Comparison of ENCODE assay signal across 20 mouse cellular contexts in genomic region chr13:100943206-100943848, GRCm38 (mm10).
A peak's percentile ranks its signal among the peaks of the same experiment; 100 is the strongest.
DNase-seq lines count a peak whose midpoint lies in the region; ATAC-seq and TF ChIP-seq lines count a peak whose summit lies in the region.
"Had no signal": no experiment of that assay in that cellular context is flagged by ENCODE, and none has a peak within 500 bp of the region (broad histone marks: within the 10 kb centered on the region; RNA-seq: fewer than 3 reads in every experiment).

No protein-coding gene starts in this region.

- TF ChIP-seq CTCF in hindbrain, postnatal 0 days (IDR thresholded peaks at IDR 0.05; ENCODE audit: low read depth): no peak

- no peaks in the 10 kb centered on the region for H3K27me3 ChIP-seq in kidney, embryonic 14.5 days (ENCODE audit: control insufficient read depth, insufficient read depth, low read length)
- no peaks in the 10 kb centered on the region for H3K27me3 ChIP-seq in embryonic facial prominence, embryonic 10.5 days (replicated peaks; ENCODE audit: low read depth, poor library complexity, severe bottlenecking)
- H3K27me3 ChIP-seq in embryonic facial prominence, embryonic 13.5 days: no peaks in the 10 kb centered on the region
- H3K27me3 ChIP-seq in limb, embryonic 12.5 days: peaks cover 5% of the 10 kb centered on the region; the same call in 1 of the 2 replicates
- no peaks in the 10 kb centered on the region for H3K27me3 ChIP-seq in midbrain, embryonic 15.5 days (replicated peaks)
- no peaks in the 10 kb centered on the region for H3K27me3 ChIP-seq in hindbrain, postnatal 0 days (ENCODE audit: insufficient read depth, low read length)
- H3K27me3 ChIP-seq: forebrain, embryonic 15.5 days; heart, embryonic 13.5 days; liver, embryonic 12.5 days had no signal

- 19% methylated on average over 5 of the region's 5 CpGs for WGBS in kidney, embryonic 14.5 days
- 31% methylated on average over 5 of the region's 5 CpGs for WGBS in embryonic facial prominence, embryonic 10.5 days
- WGBS in embryonic facial prominence, embryonic 13.5 days: 11% methylated on average over 5 of the region's 5 CpGs
- WGBS in limb, embryonic 12.5 days: 7% methylated on average over 5 of the region's 5 CpGs
- WGBS in midbrain, embryonic 15.5 days: 43% methylated on average over 5 of the region's 5 CpGs
- 61% methylated on average over 5 of the region's 5 CpGs for WGBS in hindbrain, postnatal 0 days

- peak overlapping the region; percentile 26; the same call in 1 of the 2 replicates for H3K27ac ChIP-seq in kidney, embryonic 14.5 days (ENCODE audit: low read depth, low read length)
- no peak overlapping the region for H3K27ac ChIP-seq in embryonic facial prominence, embryonic 10.5 days (replicated peaks)
- H3K27ac ChIP-seq in embryonic facial prominence, embryonic 13.5 days: peak overlapping the region; percentile 72
- H3K27ac ChIP-seq in limb, embryonic 12.5 days: peak overlapping the region; percentile 85
- H3K27ac ChIP-seq in midbrain, embryonic 15.5 days: no peak overlapping the region
- no peak overlapping the region for H3K27ac ChIP-seq in hindbrain, postnatal 0 days
- H3K27ac ChIP-seq: forebrain, embryonic 15.5 days; heart, embryonic 13.5 days; liver, embryonic 12.5 days; midbrain, embryonic 10.5 days had no signal

- 0 out of 2 replicates have a peak, but pooled peaks cover 5% of the 10 kb centered on the region for H3K4me1 ChIP-seq in kidney, embryonic 14.5 days (ENCODE audit: control insufficient read depth, insufficient read depth, low read length)
- peaks cover 5% of the 10 kb centered on the region for H3K4me1 ChIP-seq in embryonic facial prominence, embryonic 10.5 days
- H3K4me1 ChIP-seq in embryonic facial prominence, embryonic 13.5 days: peaks cover 6% of the 10 kb centered on the region
- peaks cover 13% of the 10 kb centered on the region for H3K4me1 ChIP-seq in limb, embryonic 12.5 days (replicated peaks)
- H3K4me1 ChIP-seq in midbrain, embryonic 15.5 days: no peaks in the 10 kb centered on the region
- no peaks in the 10 kb centered on the region for H3K4me1 ChIP-seq in hindbrain, postnatal 0 days (ENCODE audit: insufficient read depth, low read length)
- H3K4me1 ChIP-seq: forebrain, embryonic 15.5 days; liver, embryonic 12.5 days; midbrain, embryonic 10.5 days had no signal

- H3K4me2 ChIP-seq in kidney, embryonic 14.5 days (replicated peaks; ENCODE audit: low read depth, low read length): no peak overlapping the region
- no peak overlapping the region for H3K4me2 ChIP-seq in embryonic facial prominence, embryonic 13.5 days
- no peak overlapping the region for H3K4me2 ChIP-seq in limb, embryonic 12.5 days
- H3K4me2 ChIP-seq in midbrain, embryonic 15.5 days: no peak overlapping the region
- no peak overlapping the region for H3K4me2 ChIP-seq in hindbrain, postnatal 0 days (ENCODE audit: low read depth, low read length)
- H3K4me2 ChIP-seq: forebrain, embryonic 15.5 days; heart, embryonic 13.5 days; liver, embryonic 12.5 days had no signal

- no peak for DNase-seq in kidney, adult 11 months
- peak; percentile 27 for DNase-seq in embryonic facial prominence, embryonic 10.5 days (ENCODE audit: low spot score)
- DNase-seq in adrenal gland, postnatal 10 days: no peak
- no peak for DNase-seq in hindbrain, postnatal 0 days (ENCODE audit: low spot score)
- DNase-seq: cerebellum, adult 11-12 months; cerebellum, postnatal 10 days; gastrocnemius, postnatal 14 days; heart, adult 18-20 months; heart, postnatal 14 days; kidney, postnatal 10 days; lung, adult 18-20 months; lung, postnatal 10 days had no signal

- H3K36me3 ChIP-seq in kidney, embryonic 14.5 days (ENCODE audit: control insufficient read depth, insufficient read depth, low read length): no peaks in the 10 kb centered on the region
- no peaks in the 10 kb centered on the region for H3K36me3 ChIP-seq in embryonic facial prominence, embryonic 10.5 days (replicated peaks)
- H3K36me3 ChIP-seq in embryonic facial prominence, embryonic 13.5 days: no peaks in the 10 kb centered on the region
- H3K36me3 ChIP-seq in limb, embryonic 12.5 days: no peaks in the 10 kb centered on the region
- no peaks in the 10 kb centered on the region for H3K36me3 ChIP-seq in midbrain, embryonic 15.5 days (replicated peaks)
- H3K36me3 ChIP-seq in hindbrain, postnatal 0 days (ENCODE audit: insufficient read depth, low read length): no peaks in the 10 kb centered on the region
- H3K36me3 ChIP-seq: forebrain, embryonic 15.5 days; heart, embryonic 13.5 days; liver, embryonic 12.5 days; midbrain, embryonic 10.5 days had no signal

- peak; percentile 75; the same call in 1 of the 2 replicates for ATAC-seq in kidney, embryonic 14.5 days (ENCODE audit: low FRiP score, low TSS enrichment)
- ATAC-seq in embryonic facial prominence, embryonic 13.5 days (ENCODE audit: insufficient number of reproducible peaks, insufficient read depth, low FRiP score, low TSS enrichment, low read depth): peak; percentile 56; the same call in 1 of the 2 replicates
- ATAC-seq in limb, embryonic 12.5 days (ENCODE audit: insufficient number of reproducible peaks, insufficient read depth, low FRiP score, low TSS enrichment, low read depth): peak; percentile 91
- ATAC-seq in midbrain, embryonic 15.5 days (replicated peaks): no peak
- ATAC-seq in hindbrain, postnatal 0 days: no peak
- ATAC-seq: forebrain, embryonic 15.5 days; liver, embryonic 12.5 days had no signal

- no peak overlapping the region for H3K4me3 ChIP-seq in kidney, embryonic 14.5 days (ENCODE audit: low read length)
- H3K4me3 ChIP-seq in embryonic facial prominence, embryonic 10.5 days: no peak overlapping the region
- H3K4me3 ChIP-seq in embryonic facial prominence, embryonic 13.5 days: no peak overlapping the region
- H3K4me3 ChIP-seq in limb, embryonic 12.5 days (replicated peaks): no peak overlapping the region
- no peak overlapping the region for H3K4me3 ChIP-seq in midbrain, embryonic 15.5 days
- H3K4me3 ChIP-seq in hindbrain, postnatal 0 days (ENCODE audit: low read length): no peak overlapping the region
- H3K4me3 ChIP-seq: forebrain, embryonic 15.5 days; heart, embryonic 13.5 days; liver, embryonic 12.5 days; midbrain, embryonic 10.5 days had no signal

- no peaks in the 10 kb centered on the region for H3K9me3 ChIP-seq in kidney, embryonic 14.5 days (ENCODE audit: control insufficient read depth, low read length)
- no peaks in the 10 kb centered on the region for H3K9me3 ChIP-seq in embryonic facial prominence, embryonic 10.5 days
- H3K9me3 ChIP-seq in embryonic facial prominence, embryonic 13.5 days: no peaks in the 10 kb centered on the region
- H3K9me3 ChIP-seq in limb, embryonic 12.5 days: no peaks in the 10 kb centered on the region
- H3K9me3 ChIP-seq in midbrain, embryonic 15.5 days: no peaks in the 10 kb centered on the region
- no peaks in the 10 kb centered on the region for H3K9me3 ChIP-seq in hindbrain, postnatal 0 days (ENCODE audit: low read length)
- H3K9me3 ChIP-seq: forebrain, embryonic 15.5 days; heart, embryonic 13.5 days; liver, embryonic 12.5 days; midbrain, embryonic 10.5 days had no signal

- no peak overlapping the region for H3K9ac ChIP-seq in kidney, embryonic 14.5 days (ENCODE audit: low read depth, low read length)
- H3K9ac ChIP-seq in embryonic facial prominence, embryonic 13.5 days: no peak overlapping the region
- no peak overlapping the region for H3K9ac ChIP-seq in limb, embryonic 12.5 days (replicated peaks)
- no peak overlapping the region for H3K9ac ChIP-seq in midbrain, embryonic 15.5 days
- no peak overlapping the region for H3K9ac ChIP-seq in hindbrain, postnatal 0 days (replicated peaks; ENCODE audit: low read length)
- H3K9ac ChIP-seq: forebrain, embryonic 15.5 days; heart, embryonic 13.5 days; liver, embryonic 12.5 days had no signal

Comparison
In these comparisons a context has a peak if more than half of its experiments do, and no peak if none do; other contexts are left out.
1. H3K27ac ChIP-seq: peak in kidney, embryonic 14.5 days (single experiment), embryonic facial prominence, embryonic 13.5 days (single experiment) and limb, embryonic 12.5 days (single experiment); none in embryonic facial prominence, embryonic 10.5 days (single experiment), midbrain, embryonic 15.5 days (single experiment) and hindbrain, postnatal 0 days (single experiment).
2. ATAC-seq: peak in kidney, embryonic 14.5 days (single experiment), embryonic facial prominence, embryonic 13.5 days (single experiment) and limb, embryonic 12.5 days (single experiment); none in midbrain, embryonic 15.5 days (single experiment) and hindbrain, postnatal 0 days (single experiment).